Mouse (Mus musculus): ENCODE data around the gene Zscan12.

DNA sequence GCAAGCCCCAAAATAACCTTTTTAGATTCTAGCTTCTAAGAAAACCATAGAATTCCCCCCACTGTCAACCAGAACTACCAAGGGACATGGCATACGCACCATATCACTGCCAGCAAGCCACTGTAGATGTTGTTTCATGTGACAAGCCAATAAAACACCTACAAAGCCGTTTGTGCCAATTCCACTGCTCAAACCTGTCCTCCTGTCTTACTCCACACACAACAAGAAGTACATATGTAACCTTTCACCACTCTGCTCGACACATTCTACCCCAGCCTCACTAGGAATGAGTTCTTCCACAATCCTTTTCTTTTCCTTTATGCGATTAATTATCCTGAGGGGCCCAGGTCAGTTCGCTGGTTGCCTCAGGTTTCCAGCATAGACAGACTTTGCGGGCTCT is 33.0 kb downstream of the Zscan12 start:
- TF ChIP-seq POLR2A (IDR thresholded peaks at IDR 0.05; ENCODE audit: insufficient read depth, low read depth, low read length): no peak
- TF ChIP-seq CTCF (IDR thresholded peaks at IDR 0.05; ENCODE audit: insufficient read depth, low read depth, low read length): no peak

Data from olfactory bulb, adult 2 months (tissue).